Mouse (Mus musculus) thymus, adult 2 months (tissue): ENCODE measurements at regions not wholly inside any gene's neighbourhood (a gene's known extent, or its start where the extent isn't known, plus 50 kb on each side); places are given as distances from the start of the nearest gene placed in this dataset.

Experiments used
- CTCF ChIP-seq: fragments of 200-500 bp; IDR thresholded peaks from 2 replicates; pipeline ENCODE4 v1.5.1; 2012; ENCODE audit warnings: mild to moderate bottlenecking, control low read depth, low read length, moderate library complexity, borderline replicate concordance; ENCODE audit not compliant: control insufficient read depth, poor library complexity, insufficient read depth; ENCODE audit errors: extremely low read depth
- POLR2A ChIP-seq: fragments of 200-500 bp; IDR thresholded peaks from 2 replicates; pipeline ENCODE4 v1.6.1; 2012; ENCODE audit warnings: mild to moderate bottlenecking, low read length, control low read depth, moderate library complexity; ENCODE audit not compliant: control insufficient read depth, poor library complexity, insufficient read depth; ENCODE audit errors: extremely low read depth

- TF ChIP-seq CTCF (no peak), POLR2A (no peak)
Observed at GRCm38 (mm10) chr11:84643107-84643372, 117.7 kb upstream of the Lhx1 start.
